Mouse (Mus musculus) heart, embryonic 12.5 days (tissue): ENCODE measurements at regions not wholly inside any gene's neighbourhood (a gene's known extent, or its start where the extent isn't known, plus 50 kb on each side); places are given as distances from the start of the nearest gene placed in this dataset.
A peak's percentile ranks its signal among the peaks of the same experiment; 100 is the strongest.

ENCODE experiments used
- ATAC-seq: fragments of 200-750 bp; cut with Nextera tagmentation; 2 replicates; pipeline ENCODE4 v1.8.0; 2017; ENCODE audit warnings: moderate TSS enrichment, moderate library complexity; ENCODE audit not compliant: insufficient number of reproducible peaks, low FRiP score
- H3K27ac ChIP-seq: fragments of 300-500 bp; sonication (generic); 2 replicates; pipeline ENCODE4 v1.5.1; 2016; ENCODE audit warnings: mild to moderate bottlenecking, moderate library complexity; ENCODE audit not compliant: poor library complexity, severe bottlenecking
- H3K27me3 ChIP-seq: fragments of 300-500 bp; sonication (generic); replicated peaks from 2 replicates; pipeline ENCODE4 v1.6.1; 2016; ENCODE audit warnings: mild to moderate bottlenecking, moderate library complexity
- H3K36me3 ChIP-seq: fragments of 300-500 bp; sonication (generic); 2 replicates; pipeline ENCODE4 v1.6.1; 2016; ENCODE audit warnings: mild to moderate bottlenecking, moderate library complexity
- H3K4me1 ChIP-seq: fragments of 300-500 bp; sonication (generic); replicated peaks from 2 replicates; pipeline ENCODE4 v1.6.1; 2016; ENCODE audit warnings: mild to moderate bottlenecking
- H3K4me2 ChIP-seq: fragments of 300-500 bp; sonication (generic); 2 replicates; pipeline ENCODE4 v1.6.1; 2016; ENCODE audit warnings: mild to moderate bottlenecking, moderate library complexity
- H3K4me3 ChIP-seq: fragments of 300-500 bp; sonication (generic); 2 replicates; pipeline ENCODE4 v1.5.1; 2016; ENCODE audit warnings: mild to moderate bottlenecking
- H3K9ac ChIP-seq: fragments of 300-500 bp; sonication (generic); 2 replicates; pipeline ENCODE4 v1.6.1; 2016; ENCODE audit warnings: mild to moderate bottlenecking, moderate library complexity
- H3K9me3 ChIP-seq: fragments of 300-500 bp; sonication (generic); replicated peaks from 2 replicates; pipeline ENCODE4 v1.6.1; 2016; ENCODE audit warnings: mild to moderate bottlenecking, moderate library complexity
- WGBS: fragments of 180-500 bp; shearing (Covaris S2); methylation state at CpG from one replicate; pipeline ENCODE4 v1.1.7; 2016; 5-methylcytosine and 5-hydroxymethylcytosine counted together

DNA sequence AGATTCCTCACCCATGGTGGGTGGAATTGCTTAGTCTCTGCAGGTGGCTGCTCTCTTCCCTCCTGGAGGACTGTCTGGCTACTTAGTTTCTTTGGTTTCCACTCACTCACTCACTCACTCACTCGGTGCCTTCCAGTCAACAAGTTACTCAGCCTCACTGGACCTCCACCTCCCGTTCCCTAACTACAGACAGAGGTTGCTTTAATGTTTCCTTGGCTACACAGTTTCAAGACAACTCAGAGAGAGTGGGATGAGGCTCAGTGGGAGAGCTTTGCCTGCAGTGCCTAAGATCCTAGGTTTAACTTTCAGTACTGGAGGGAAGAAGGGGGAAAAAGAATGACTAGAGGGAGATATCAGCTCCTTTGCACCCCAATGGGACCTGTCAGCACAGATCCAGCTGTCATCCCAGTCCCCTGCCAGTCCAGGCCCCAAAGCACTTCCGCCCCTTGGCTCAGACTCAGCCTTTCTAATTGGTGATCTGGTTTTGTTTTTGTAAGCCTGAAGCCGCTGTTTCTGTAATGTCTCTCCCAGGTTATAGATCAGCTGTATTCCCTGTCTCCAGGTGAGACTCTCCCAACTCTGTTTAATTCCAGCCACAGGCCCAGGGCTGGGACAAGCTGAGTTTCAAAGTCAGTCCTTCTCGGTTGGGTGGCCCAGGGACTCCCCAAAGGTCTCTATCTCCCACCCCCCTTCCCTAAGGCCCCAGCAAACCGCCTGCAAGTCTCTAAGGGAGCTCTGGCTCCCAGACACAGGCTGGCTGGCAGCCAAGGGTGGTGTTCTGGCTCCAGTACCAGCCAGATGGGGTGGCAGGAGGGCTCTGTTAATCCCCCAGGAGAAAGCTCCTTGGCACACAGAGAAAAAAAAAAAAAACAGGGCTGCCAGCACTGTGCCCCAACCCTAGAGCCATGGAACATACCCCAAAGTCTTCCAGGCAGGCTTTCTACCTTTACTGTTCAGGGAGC is 60.5 kb upstream of the Cdon start:
- H3K9ac ChIP-seq = 0 out of 2 replicates have a peak overlapping the region, but pooled peaks have one; percentile 14
- WGBS = 20% methylated on average over 6 of the region's 6 CpGs
- no peaks in the 10 kb centered on the region for H3K9me3 ChIP-seq
- H3K4me3 ChIP-seq = no peak overlapping the region
- H3K27me3 ChIP-seq = no peaks in the 10 kb centered on the region
- H3K36me3 ChIP-seq = no peaks in the 10 kb centered on the region
- ATAC-seq = 0 out of 2 replicates have a peak, but pooled peaks have one; percentile 34
- peak overlapping the region; percentile 18 for H3K4me2 ChIP-seq
- peak overlapping the region; percentile 74 for H3K27ac ChIP-seq
- H3K4me1 ChIP-seq = peaks cover 48% of the 10 kb centered on the region

DNA sequence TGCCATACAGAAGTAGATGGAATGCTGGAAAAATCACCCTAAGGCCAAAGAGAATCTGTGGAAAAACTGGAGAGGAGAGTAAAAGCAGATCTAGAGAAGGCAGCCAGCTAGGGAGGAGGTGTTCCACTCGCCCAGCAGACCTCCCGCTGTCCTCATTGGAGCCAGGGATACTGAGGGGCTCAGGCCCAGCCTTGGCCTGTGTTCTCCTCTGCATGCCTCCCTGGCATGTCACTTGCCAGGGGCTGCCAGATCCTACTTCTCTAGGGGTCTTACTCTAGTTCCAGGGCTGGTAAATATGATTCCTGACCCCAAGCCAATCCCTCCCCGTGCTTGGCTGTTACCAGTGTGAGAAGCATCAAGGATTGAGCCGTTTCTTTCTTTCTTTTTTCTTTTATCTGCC is 59.5 kb upstream of the Cdon start:
- no peak for ATAC-seq
- Histone ChIP-seq H3K9me3 (no peaks in the 10 kb centered on the region), H3K4me3 (no peak overlapping the region), H3K27me3 (no peaks in the 10 kb centered on the region), H3K9ac (0 out of 2 replicates have a peak overlapping the region, but pooled peaks have one; percentile 8), H3K36me3 (no peaks in the 10 kb centered on the region), H3K4me2 (no peak overlapping the region), H3K27ac (0 out of 2 replicates have a peak overlapping the region, but pooled peaks have one; percentile 74), H3K4me1 (peaks cover 48% of the 10 kb centered on the region)
- 58% methylated on average over 4 of the region's 4 CpGs for WGBS

DNA sequence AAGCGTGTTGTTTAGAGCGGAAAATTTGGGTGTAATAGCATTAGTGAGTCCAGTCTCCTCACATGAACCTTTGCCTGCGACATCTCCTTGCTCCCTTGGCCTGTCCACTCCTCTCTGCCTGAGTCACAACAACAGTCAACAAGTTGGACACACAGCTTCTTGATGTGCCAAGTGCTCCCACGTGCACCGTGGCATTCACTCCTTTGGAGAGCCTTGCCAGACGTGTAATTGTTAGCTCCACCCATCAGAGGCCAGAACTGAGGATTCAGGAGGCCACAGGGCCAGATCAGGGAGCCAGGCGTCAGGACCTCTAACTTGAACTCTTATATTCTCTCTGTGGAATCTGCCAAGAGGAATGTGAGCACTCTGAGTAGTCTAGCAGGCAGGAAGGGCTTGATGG is 58.7 kb upstream of the Cdon start:
- H3K9me3 ChIP-seq = no peaks in the 10 kb centered on the region
- peaks cover 48% of the 10 kb centered on the region for H3K4me1 ChIP-seq
- 56% methylated on average over 7 of the region's 7 CpGs for WGBS
- no peak overlapping the region for H3K27ac ChIP-seq
- H3K36me3 ChIP-seq = no peaks in the 10 kb centered on the region
- no peak overlapping the region for H3K9ac ChIP-seq
- no peak overlapping the region for H3K4me3 ChIP-seq
- H3K4me2 ChIP-seq = no peak overlapping the region
- no peaks in the 10 kb centered on the region for H3K27me3 ChIP-seq
- ATAC-seq = no peak

DNA sequence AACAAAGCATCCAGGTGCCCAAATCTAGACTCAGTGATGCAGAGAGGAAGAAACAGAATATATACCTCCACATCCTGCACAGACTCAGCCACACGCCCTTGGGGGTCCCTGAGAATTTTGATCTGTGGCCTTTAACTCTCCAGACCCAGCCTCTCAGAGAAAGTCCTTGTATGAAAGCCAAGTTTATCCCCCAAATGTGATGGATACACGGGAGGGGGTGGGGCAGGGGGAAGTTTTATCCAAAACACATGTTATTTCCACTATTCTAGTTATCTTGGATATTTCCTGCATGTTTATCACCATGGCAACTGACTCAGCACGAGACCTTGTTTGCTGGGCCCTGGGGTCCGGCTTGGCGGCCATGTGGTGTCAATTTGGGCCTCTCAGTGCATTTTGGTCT is 57.8 kb upstream of the Cdon start:
- Histone ChIP-seq H3K4me1 (peaks cover 48% of the 10 kb centered on the region), H3K27me3 (no peaks in the 10 kb centered on the region), H3K9ac (no peak overlapping the region), H3K27ac (no peak overlapping the region), H3K36me3 (no peaks in the 10 kb centered on the region), H3K9me3 (no peaks in the 10 kb centered on the region), H3K4me2 (no peak overlapping the region), H3K4me3 (no peak overlapping the region)
- ATAC-seq = no peak
- 57% methylated on average over 5 of the region's 5 CpGs for WGBS

DNA sequence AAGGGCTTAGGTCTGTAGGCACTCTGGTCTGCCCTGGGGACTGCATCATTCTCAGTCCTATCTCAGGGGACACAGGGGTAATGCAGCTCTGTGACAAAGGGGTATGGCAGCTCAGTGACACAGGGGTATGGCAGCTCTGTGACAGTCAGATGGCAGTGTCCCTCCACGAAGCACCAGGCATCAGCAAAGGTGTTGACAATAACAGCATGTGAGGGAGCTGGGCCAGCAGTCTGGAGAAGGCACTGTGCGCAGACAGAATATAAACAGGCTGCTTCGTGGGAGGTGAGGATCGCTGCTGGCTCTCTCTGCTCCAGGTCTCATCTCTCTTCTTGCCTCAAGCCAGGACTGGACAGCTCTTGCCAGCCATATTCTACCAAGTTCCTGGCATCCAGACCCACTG is 57.0 kb upstream of the Cdon start:
- WGBS = 36% methylated on average over 4 of the region's 4 CpGs
- no peak overlapping the region for H3K27ac ChIP-seq
- no peak overlapping the region for H3K4me3 ChIP-seq
- no peak overlapping the region for H3K4me2 ChIP-seq
- ATAC-seq = no peak
- no peaks in the 10 kb centered on the region for H3K27me3 ChIP-seq
- no peak overlapping the region for H3K9ac ChIP-seq
- H3K4me1 ChIP-seq = peaks cover 48% of the 10 kb centered on the region
- H3K36me3 ChIP-seq = no peaks in the 10 kb centered on the region
- H3K9me3 ChIP-seq = no peaks in the 10 kb centered on the region

DNA sequence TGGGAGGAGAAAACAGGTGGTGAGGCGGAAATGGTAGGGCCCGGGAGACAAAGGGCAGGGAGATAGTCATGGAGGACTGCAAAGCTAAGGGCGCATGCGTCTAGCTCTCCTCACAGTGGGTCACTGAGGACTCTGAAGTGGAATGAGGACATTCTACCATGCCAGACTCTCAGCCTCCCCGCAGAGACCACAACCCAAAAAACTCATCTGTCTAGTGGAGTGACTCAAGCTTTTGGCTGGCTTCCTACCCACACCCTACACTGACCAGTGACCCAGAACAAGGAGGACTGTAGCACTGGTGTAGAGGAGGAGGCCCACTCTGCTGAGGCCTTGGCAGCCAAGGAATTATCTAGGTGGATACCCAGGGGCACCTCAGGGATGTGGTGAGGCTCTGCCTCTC is 55.0 kb upstream of the Cdon start:
- no peaks in the 10 kb centered on the region for H3K36me3 ChIP-seq
- ATAC-seq = no peak
- H3K27me3 ChIP-seq = no peaks in the 10 kb centered on the region
- H3K4me2 ChIP-seq = no peak overlapping the region
- no peak overlapping the region for H3K9ac ChIP-seq
- H3K4me3 ChIP-seq = no peak overlapping the region
- WGBS = 92% methylated on average over 5 of the region's 5 CpGs
- no peaks in the 10 kb centered on the region for H3K9me3 ChIP-seq
- no peak overlapping the region for H3K27ac ChIP-seq
- H3K4me1 ChIP-seq = peaks cover 32% of the 10 kb centered on the region

DNA sequence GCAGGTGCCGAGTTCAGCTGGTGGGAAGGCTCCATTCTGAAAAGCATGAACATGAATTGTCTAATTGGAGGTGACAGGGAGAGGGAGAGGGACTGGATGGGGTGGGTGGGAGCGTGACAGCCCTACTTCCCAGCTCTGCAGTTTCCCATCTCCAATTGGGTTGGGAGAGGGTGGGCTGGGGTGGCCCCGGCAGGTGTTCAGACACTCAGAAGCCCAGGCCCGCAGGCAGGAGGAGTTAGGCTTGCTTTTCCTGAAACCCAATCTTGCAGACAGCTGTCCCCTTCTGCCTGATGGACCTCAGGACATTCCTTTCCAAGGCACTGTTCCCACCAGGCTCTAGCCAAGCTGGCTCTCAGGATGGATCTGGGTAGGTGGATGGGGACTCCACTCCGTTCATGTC is 51.9 kb upstream of the Cdon start:
- no peak for ATAC-seq
- Histone ChIP-seq H3K4me1 (peaks cover 9% of the 10 kb centered on the region), H3K4me2 (no peak overlapping the region), H3K27ac (no peak overlapping the region), H3K27me3 (no peaks in the 10 kb centered on the region), H3K9ac (no peak overlapping the region), H3K9me3 (no peaks in the 10 kb centered on the region), H3K36me3 (no peaks in the 10 kb centered on the region), H3K4me3 (no peak overlapping the region)
- WGBS = 60% methylated on average over 5 of the region's 5 CpGs

DNA sequence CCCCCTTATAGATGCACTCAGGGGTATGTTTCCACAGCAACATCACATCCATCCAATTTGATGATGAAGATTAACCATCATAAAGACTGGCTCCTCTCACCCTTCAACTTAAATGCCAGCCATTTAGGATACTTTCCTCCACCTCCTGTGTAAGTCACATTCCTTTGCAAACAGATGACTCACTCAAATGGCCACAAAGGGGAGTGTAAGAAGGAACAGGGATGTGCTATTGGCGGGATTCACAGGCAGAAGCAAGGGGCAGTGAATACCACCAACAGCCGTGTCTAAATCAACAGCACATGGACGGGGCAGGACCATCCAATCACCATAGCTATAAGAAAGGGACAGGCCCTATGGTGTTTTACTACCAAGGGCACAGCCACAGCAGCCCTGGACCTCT is 50.9 kb upstream of the Cdon start:
- no peak for ATAC-seq
- no peaks in the 10 kb centered on the region for H3K36me3 ChIP-seq
- no peak overlapping the region for H3K27ac ChIP-seq
- WGBS = 69% methylated on average over 3 of the region's 3 CpGs
- no peaks in the 10 kb centered on the region for H3K27me3 ChIP-seq
- H3K4me3 ChIP-seq = no peak overlapping the region
- H3K9ac ChIP-seq = no peak overlapping the region
- H3K4me1 ChIP-seq = peaks cover 6% of the 10 kb centered on the region
- H3K4me2 ChIP-seq = no peak overlapping the region
- H3K9me3 ChIP-seq = no peaks in the 10 kb centered on the region

DNA sequence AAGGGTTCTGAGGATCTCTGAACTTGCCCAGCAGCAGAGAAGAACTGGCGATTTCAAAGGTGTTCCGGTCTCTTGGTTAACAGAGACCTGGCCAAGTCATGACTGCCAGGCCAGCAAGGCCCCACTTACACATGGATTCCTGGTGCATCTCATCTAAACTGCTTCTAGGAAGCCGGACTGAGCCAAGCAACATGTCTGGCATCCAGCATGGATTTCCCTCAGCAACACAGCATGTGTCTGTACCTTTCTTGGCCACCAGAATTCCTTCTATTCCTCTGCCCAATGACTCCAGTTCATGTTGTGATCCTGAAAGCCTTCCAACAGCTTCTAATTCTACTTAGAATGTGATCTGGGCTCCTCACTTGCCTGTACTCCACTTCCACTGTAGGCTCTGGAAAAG is 50.0 kb upstream of the Cdon start:
- peaks cover 6% of the 10 kb centered on the region for H3K4me1 ChIP-seq
- H3K27ac ChIP-seq = no peak overlapping the region
- H3K9me3 ChIP-seq = no peaks in the 10 kb centered on the region
- no peak overlapping the region for H3K4me2 ChIP-seq
- no peak overlapping the region for H3K4me3 ChIP-seq
- no peak overlapping the region for H3K9ac ChIP-seq
- no peaks in the 10 kb centered on the region for H3K27me3 ChIP-seq
- H3K36me3 ChIP-seq = no peaks in the 10 kb centered on the region
- 88% methylated on average over 3 of the region's 3 CpGs for WGBS
- no peak for ATAC-seq
